Mouse (Mus musculus): ENCODE data around the gene Haao.

The Haao gene

GRCm38 (mm10) chr17:83830616-83831292, 17.0 kb downstream of the Haao start:
- no peak for DNase-seq

GRCm38 (mm10) chr17:83829356-83829755, 18.4 kb downstream of the Haao start:
- no peak for DNase-seq

- DNase-seq = no peak
Observed at GRCm38 (mm10) chr17:83823835-83824234, 23.9 kb downstream of the Haao start.

GRCm38 (mm10) chr17:83821876-83822275, 25.9 kb downstream of the Haao start:
- DNase-seq = no peak

- DNase-seq = no peak
Observed at GRCm38 (mm10) chr17:83820701-83821100, 27.1 kb downstream of the Haao start.

- DNase-seq = peak; percentile 55
Observed at GRCm38 (mm10) chr17:83819503-83819902, 28.3 kb downstream of the Haao start.

- no peak for DNase-seq
Observed at GRCm38 (mm10) chr17:83816996-83817395, 30.8 kb downstream of the Haao start.

GRCm38 (mm10) chr17:83813050-83813449, 34.7 kb downstream of the Haao start:
- no peak for DNase-seq

GRCm38 (mm10) chr17:83812200-83812944, 35.4 kb downstream of the Haao start:
- no peak for DNase-seq

- DNase-seq = no peak
Observed at GRCm38 (mm10) chr17:83810285-83810684, 37.5 kb downstream of the Haao start.

- no peak for DNase-seq
Observed at GRCm38 (mm10) chr17:83809197-83809829, 38.5 kb downstream of the Haao start.

- DNase-seq = no peak
Observed at GRCm38 (mm10) chr17:83808476-83809098, 39.2 kb downstream of the Haao start.

GRCm38 (mm10) chr17:83807778-83808398, 39.9 kb downstream of the Haao start:
- peak; percentile 79 for DNase-seq

- no peak for DNase-seq
Observed at GRCm38 (mm10) chr17:83807345-83807744, 40.4 kb downstream of the Haao start.

GRCm38 (mm10) chr17:83805078-83805477, 42.7 kb downstream of the Haao start:
- no peak for DNase-seq

GRCm38 (mm10) chr17:83803987-83804386, 43.8 kb downstream of the Haao start:
- peak; percentile 81 for DNase-seq

- DNase-seq = no peak
Observed at GRCm38 (mm10) chr17:83799506-83800050, 48.2 kb downstream of the Haao start.

GRCm38 (mm10) chr17:83795121-83795520, 52.6 kb downstream of the Haao start:
- DNase-seq = no peak

- DNase-seq = no peak
Observed at GRCm38 (mm10) chr17:83792388-83792787, 55.4 kb downstream of the Haao start.

- DNase-seq = no peak
Observed at GRCm38 (mm10) chr17:83790158-83790557, 57.6 kb downstream of the Haao start.

GRCm38 (mm10) chr17:83786418-83786817, 61.3 kb downstream of the Haao start:
- DNase-seq = no peak

- no peak for DNase-seq
Observed at GRCm38 (mm10) chr17:83782740-83783139, 65.0 kb downstream of the Haao start.
